In the genomic region with DNA sequence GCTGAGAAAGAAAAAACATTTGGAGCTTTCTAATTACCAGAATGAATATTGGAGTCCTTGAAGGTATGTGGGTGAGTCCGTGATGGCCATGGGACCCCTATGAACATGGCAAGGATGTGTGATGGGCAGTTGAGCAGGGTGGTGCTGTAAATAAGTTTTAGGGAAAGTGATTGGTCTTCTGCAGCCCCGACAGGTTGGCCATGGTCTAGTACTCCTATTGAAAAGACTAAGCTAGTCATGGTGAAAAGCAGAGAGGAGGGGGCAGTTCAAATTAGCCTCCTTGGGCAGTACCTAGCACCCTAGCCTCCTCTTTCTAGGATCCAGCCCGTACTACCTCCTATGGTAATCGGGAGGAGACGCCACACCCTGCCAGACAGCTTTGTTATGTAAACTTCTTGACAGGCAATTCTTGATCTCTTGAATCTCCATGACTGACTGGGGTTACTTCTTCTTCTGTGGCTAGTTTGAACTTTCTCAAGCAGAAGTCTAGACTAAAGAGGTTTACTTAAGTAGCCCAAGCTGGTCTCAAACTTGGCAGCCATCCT, we compare ENCODE assay signal across 10 mouse cellular contexts. TPM values are rescaled to one million over a fixed set of nuclear protein-coding genes. Genes with fewer than 3 reads are reported as not detected.
DNase-seq lines count a peak whose midpoint lies in the region; ATAC-seq and TF ChIP-seq lines count a peak whose summit lies in the region.
"Had no signal": no experiment of that assay in that cellular context is flagged by ENCODE, and none has a peak within 500 bp of the region (broad histone marks: within the 10 kb centered on the region; RNA-seq: fewer than 3 reads in every experiment).

No protein-coding gene starts in this region.

- no peak for TF ChIP-seq CTCF in E14TG2a.4 (conservative IDR thresholded peaks at IDR 0.05; ENCODE audit: low read length)

- 46% methylated on average over 5 of the region's 5 CpGs for whole genome bisulfite sequencing in hindbrain, embryonic 10.5 days
- WGBS in midbrain, embryonic 11.5 days: 51% methylated on average over 5 of the region's 5 CpGs

- peak; percentile 70 for DNase-seq in ES-E14 (ENCODE audit: low read depth, low spot score)
- DNase-seq in hindbrain, embryonic 10.5 days (ENCODE audit: low spot score): no peak
- DNase-seq in midbrain, embryonic 11.5 days (ENCODE audit: low spot score, missing footprints): no peak
- DNase-seq in urinary bladder, adult 2 months (ENCODE audit: low spot score): no peak
- no peak for DNase-seq in cerebellum, adult 18-20 months
- no peak for DNase-seq in left cerebral cortex, adult 11 months (ENCODE audit: low spot score)

- no peak for ATAC-seq in midbrain, embryonic 11.5 days (ENCODE audit: low FRiP score)

- no peaks in the 10 kb centered on the region for H3K27me3 ChIP-seq in E14TG2a.4 (ENCODE audit: insufficient read depth, low read length)
- H3K27me3 ChIP-seq in hindbrain, embryonic 10.5 days (ENCODE audit: insufficient read depth, poor library complexity, severe bottlenecking): no peaks in the 10 kb centered on the region
- no peaks in the 10 kb centered on the region for H3K27me3 ChIP-seq in midbrain, embryonic 11.5 days (ENCODE audit: control insufficient read depth, insufficient read depth, low read length)
- H3K27me3 ChIP-seq: Patski had no signal

- H3K36me3 ChIP-seq in E14TG2a.4 (ENCODE audit: insufficient read depth, low read length) (peaks cover 21% of the 10 kb centered on the region), ES-E14 (ENCODE audit: control insufficient read depth, insufficient read depth, low read length, poor library complexity, severe bottlenecking) (peaks cover 12% of the 10 kb centered on the region; the same call in 1 of the 2 replicates)
- H3K36me3 ChIP-seq in hindbrain, embryonic 10.5 days: no peaks in the 10 kb centered on the region
- H3K36me3 ChIP-seq in midbrain, embryonic 11.5 days (ENCODE audit: control insufficient read depth, insufficient read depth, low read length): no peaks in the 10 kb centered on the region
- H3K36me3 ChIP-seq: heart, embryonic 10.5 days had no signal

- in situ Hi-C loops in ES-E14 (cut with MboI; ENCODE audit: low sequenced_read_pairs in 2 of 2, unreplicated experiment in 2 of 2): no loop called here

- H3K4me2 ChIP-seq in midbrain, embryonic 11.5 days: peak overlapping the region; percentile 77

- H3K9me3 ChIP-seq in E14TG2a.4 (ENCODE audit: low read length): peaks cover 6% of the 10 kb centered on the region; the same call in 1 of the 2 replicates
- H3K9me3 ChIP-seq in ES-E14 (ENCODE audit: control insufficient read depth, insufficient read depth, low read depth, low read length): no peaks in the 10 kb centered on the region
- H3K9me3 ChIP-seq in hindbrain, embryonic 10.5 days: no peaks in the 10 kb centered on the region
- no peaks in the 10 kb centered on the region for H3K9me3 ChIP-seq in midbrain, embryonic 11.5 days (ENCODE audit: control insufficient read depth, low read length)
- H3K9me3 ChIP-seq: heart, embryonic 10.5 days had no signal

- peak overlapping the region; percentile 78 for H3K27ac ChIP-seq in ES-E14 (ENCODE audit: insufficient read depth, low read depth, low read length, poor library complexity, severe bottlenecking)
- no peak overlapping the region for H3K27ac ChIP-seq in hindbrain, embryonic 10.5 days
- H3K27ac ChIP-seq in midbrain, embryonic 11.5 days (ENCODE audit: low read depth, low read length): no peak overlapping the region
- H3K27ac ChIP-seq: heart, embryonic 10.5 days; macrophage had no signal

- peak overlapping the region; percentile 81 for H3K9ac ChIP-seq in ES-E14 (ENCODE audit: insufficient read depth, low read depth, low read length, poor library complexity, severe bottlenecking)
- peak overlapping the region; percentile 53; the same call in 1 of the 2 replicates for H3K9ac ChIP-seq in midbrain, embryonic 11.5 days (ENCODE audit: low read length)

- H3K4me3 ChIP-seq in E14TG2a.4 (replicated peaks; ENCODE audit: low read length) (peak overlapping the region; percentile 85), ES-E14 (ENCODE audit: insufficient read depth in 1 of 2, low read depth in 1 of 2, low read length in 2 of 2, poor library complexity in 1 of 2, severe bottlenecking in 1 of 2) (peak overlapping the region; percentile 71 to 86)
- H3K4me3 ChIP-seq in hindbrain, embryonic 10.5 days: peak overlapping the region; percentile 64
- no peak overlapping the region for H3K4me3 ChIP-seq in midbrain, embryonic 11.5 days (ENCODE audit: low read depth, low read length)

- H3K4me1 ChIP-seq in E14TG2a.4 (replicated peaks; ENCODE audit: low read depth, low read length) (peaks cover 63% of the 10 kb centered on the region), ES-E14 (ENCODE audit: control insufficient read depth in 2 of 2, insufficient read depth in 2 of 2, low read length in 2 of 2, poor library complexity in 1 of 2) (peaks cover 9 to 16% of the 10 kb centered on the region in 2 experiments)
- H3K4me1 ChIP-seq in hindbrain, embryonic 10.5 days (replicated peaks): peaks cover 9% of the 10 kb centered on the region
- peaks cover 4% of the 10 kb centered on the region; the same call in 1 of the 2 replicates for H3K4me1 ChIP-seq in midbrain, embryonic 11.5 days (ENCODE audit: control insufficient read depth, insufficient read depth, low read length)

TF ChIP-seq in ES-E14, 5 proteins besides CTCF, POLR2A, EP300 and RAD21:
- 0 out of 2 replicates have a peak, but pooled peaks have one; percentile 39 for TF ChIP-seq MAFK (IDR thresholded peaks at IDR 0.05; ENCODE audit: insufficient read depth, low read depth, low read length)
- TF ChIP-seq HCFC1 (IDR thresholded peaks at IDR 0.05; ENCODE audit: borderline replicate concordance, insufficient read depth, low read length): no peak
- TF ChIP-seq CHD2 (IDR thresholded peaks at IDR 0.05; ENCODE audit: low read depth, low read length): peak; percentile 31; the same call in 1 of the 2 replicates

RNA-seq across cellular contexts. Expression of a gene that starts 0.8 kb away (rescaled TPM):
- 13.0 and 17.7 TPM in 2 replicates for total RNA-seq in ES-E14 (2012; rRNA removed)
- 0.76 and 1.1 TPM in 2 replicates for polyA plus RNA-seq in hindbrain, embryonic 10.5 days (2016; fragmentation: Nextera tagmentation; extraction: Ambion mirVana)
- 0.23 and 0.64 TPM in 2 replicates for polyA plus RNA-seq in midbrain, embryonic 11.5 days (2014; fragmentation: Nextera tagmentation; extraction: Ambion mirVana)
- polyA plus RNA-seq in urinary bladder, adult 2 months (2012; rRNA removed): 0.03 TPM in 1 of 2 replicates, not detected in the other
- polyA plus RNA-seq: macrophage had no signal

RNA-seq across cellular contexts. Expression of a gene that starts 26.7 kb away (rescaled TPM):
- total RNA-seq in ES-E14 (2012; rRNA removed): 0.11 TPM in 1 of 2 replicates, not detected in the other
- polyA plus RNA-seq in hindbrain, embryonic 10.5 days (2016; fragmentation: Nextera tagmentation; extraction: Ambion mirVana): not detected in 2 replicates
- not detected in 2 replicates for polyA plus RNA-seq in midbrain, embryonic 11.5 days (2014; fragmentation: Nextera tagmentation; extraction: Ambion mirVana)
- polyA plus RNA-seq in urinary bladder, adult 2 months (2012; rRNA removed): not detected in 2 replicates
- polyA plus RNA-seq: heart, embryonic 10.5 days; macrophage had no signal

RNA-seq across cellular contexts. Expression of a gene that starts 28.4 kb away (rescaled TPM):
- 9.2 and 9.9 TPM in 2 replicates for total RNA-seq in ES-E14 (2012; rRNA removed)
- 12.7 and 15.7 TPM in 2 replicates for polyA plus RNA-seq in hindbrain, embryonic 10.5 days (2016; fragmentation: Nextera tagmentation; extraction: Ambion mirVana)
- polyA plus RNA-seq in midbrain, embryonic 11.5 days (2014; fragmentation: Nextera tagmentation; extraction: Ambion mirVana): 17.3 and 17.9 TPM in 2 replicates
- polyA plus RNA-seq in urinary bladder, adult 2 months (2012; rRNA removed): 6.8 and 7.1 TPM in 2 replicates

RNA-seq across cellular contexts. Expression of a gene that starts 45.8 kb away (rescaled TPM):
- 1.9 and 2.1 TPM in 2 replicates for total RNA-seq in ES-E14 (2012; rRNA removed)
- 5.4 and 6.1 TPM in 2 replicates for polyA plus RNA-seq in hindbrain, embryonic 10.5 days (2016; fragmentation: Nextera tagmentation; extraction: Ambion mirVana)
- 6.7 and 8.7 TPM in 2 replicates for polyA plus RNA-seq in midbrain, embryonic 11.5 days (2014; fragmentation: Nextera tagmentation; extraction: Ambion mirVana)
- polyA plus RNA-seq in urinary bladder, adult 2 months (2012; rRNA removed): 4.0 and 4.3 TPM in 2 replicates

RNA-seq across cellular contexts. Expression of a gene that starts 52.1 kb away (rescaled TPM):
- total RNA-seq in ES-E14 (2012; rRNA removed): not detected in 2 replicates
- polyA plus RNA-seq in hindbrain, embryonic 10.5 days (2016; fragmentation: Nextera tagmentation; extraction: Ambion mirVana): 0.36 and 0.52 TPM in 2 replicates
- polyA plus RNA-seq in midbrain, embryonic 11.5 days (2014; fragmentation: Nextera tagmentation; extraction: Ambion mirVana): 0.26 and 0.51 TPM in 2 replicates
- polyA plus RNA-seq in urinary bladder, adult 2 months (2012; rRNA removed): 1.4 and 2.3 TPM in 2 replicates
